Mouse (Mus musculus): ENCODE results near the gene Htr3b.

DNA sequence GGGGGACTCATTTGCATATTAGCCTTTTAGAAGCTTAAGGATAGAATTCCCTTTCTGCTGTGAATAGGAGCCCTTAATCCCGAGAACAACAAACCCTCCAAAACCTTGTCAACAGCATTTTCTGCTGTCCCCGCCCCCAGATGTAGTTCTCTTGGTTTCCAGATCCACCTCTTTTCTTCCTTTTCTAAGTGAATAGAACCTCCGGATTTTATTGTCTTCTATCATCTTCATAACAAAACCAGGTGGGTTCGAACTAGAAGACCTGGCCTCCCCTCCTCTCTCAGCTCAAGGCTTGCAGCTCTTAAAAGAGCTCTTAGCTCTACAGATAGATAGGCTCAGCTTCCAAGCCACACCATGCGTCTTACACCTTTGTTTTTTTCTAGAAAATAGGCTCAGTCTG, 26.9 kb upstream of the Htr3b start:
- no peak for TF ChIP-seq GATA1 (IDR thresholded peaks at IDR 0.05; ENCODE audit: borderline replicate concordance, low read length)
- TF ChIP-seq FLI1 (IDR thresholded peaks at IDR 0.05; ENCODE audit: low read length), result no peak

Data from megakaryocyte, embryonic 14.5 days (primary cell).